Mouse (Mus musculus) liver, adult 2 months (tissue): ENCODE results near the gene B4galt1.

Source experiments
- CTCF ChIP-seq: fragments of 200-500 bp; IDR thresholded peaks from 2 replicates; pipeline ENCODE4 v1.5.1; 2011; ENCODE audit warnings: low read depth, low read length, control low read depth
- POLR2A ChIP-seq: fragments of 200-500 bp; IDR thresholded peaks from 2 replicates; pipeline ENCODE4 v1.6.1; 2011; ENCODE audit warnings: low read length, control low read depth; ENCODE audit not compliant: insufficient read depth; ENCODE audit errors: extremely low read depth

DNA sequence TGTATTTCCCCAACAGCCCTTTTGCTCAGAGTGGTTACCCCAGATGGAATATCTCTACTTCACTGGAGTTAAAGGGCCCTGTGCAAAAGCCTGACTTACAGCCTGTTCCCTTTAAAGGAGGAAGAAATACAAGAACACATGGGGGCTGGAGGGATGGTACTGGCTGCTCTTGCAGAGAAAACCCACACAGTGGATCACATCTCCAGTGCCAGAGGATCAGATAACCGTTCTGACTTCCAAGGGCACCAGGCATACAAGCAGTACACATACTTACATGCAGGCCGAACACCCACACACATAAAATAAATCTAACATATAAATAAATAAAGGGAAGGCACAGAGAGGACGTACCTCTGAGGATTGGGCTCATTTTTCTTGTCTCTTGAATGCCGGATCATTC, 46.4 kb downstream of the B4galt1 start:
- TF ChIP-seq CTCF (no peak), POLR2A (no peak)
